ENCODE assay signal across 1 mouse cellular context in the genomic region with DNA sequence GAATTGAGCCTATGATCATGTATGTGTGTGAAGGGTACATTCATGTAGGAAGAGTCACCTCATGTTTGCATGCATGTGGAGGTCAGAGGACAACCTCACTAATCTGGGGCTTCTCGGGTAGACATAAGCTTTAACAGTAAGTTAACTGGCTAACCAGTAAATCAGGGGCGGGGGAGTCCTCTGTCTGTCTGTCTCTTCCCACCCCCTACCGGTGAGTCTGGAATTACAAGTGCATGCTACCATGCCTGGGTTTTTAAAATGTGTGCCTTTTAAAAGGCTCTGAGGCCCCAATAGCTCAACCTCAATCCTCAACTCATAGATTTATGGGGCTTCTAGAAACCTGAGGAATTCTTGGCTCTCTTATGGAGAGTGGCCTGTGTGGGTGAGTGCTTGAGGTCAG.
TF ChIP-seq lines count a peak whose summit lies in the region.

No protein-coding gene starts in this region.

TF ChIP-seq in MEL, 35 proteins besides CTCF, POLR2A, EP300 and RAD21 (continued from another document):
- TF ChIP-seq TBP (IDR thresholded peaks at IDR 0.05; ENCODE audit: low read depth, low read length) (no peak), ZMIZ1 (IDR thresholded peaks at IDR 0.05; ENCODE audit: low read depth, low read length) (no peak), GATA1 (IDR thresholded peaks at IDR 0.05; ENCODE audit: low read depth, low read length) (no peak), BHLHE40 (IDR thresholded peaks at IDR 0.05; ENCODE audit: borderline replicate concordance, low read depth, low read length) (no peak), MAZ (IDR thresholded peaks at IDR 0.05; ENCODE audit: low read depth, low read length) (no peak), JUND (IDR thresholded peaks at IDR 0.05; ENCODE audit: low read depth, low read length) (no peak), E2F4 (IDR thresholded peaks at IDR 0.05; ENCODE audit: borderline replicate concordance, low read depth, low read length) (no peak), MAFK (IDR thresholded peaks at IDR 0.05; ENCODE audit: borderline replicate concordance, low read depth, low read length) (no peak), ETS1 (IDR thresholded peaks at IDR 0.05; ENCODE audit: low read depth, low read length) (no peak), MAX (IDR thresholded peaks at IDR 0.05; ENCODE audit: low read length) (no peak), POLR2AphosphoS2 (IDR thresholded peaks at IDR 0.05; ENCODE audit: low read length) (no peak), NRF1 (IDR thresholded peaks at IDR 0.05; ENCODE audit: insufficient read depth, low read depth, low read length, poor library complexity, severe bottlenecking) (no peak), GABPA (IDR thresholded peaks at IDR 0.05; ENCODE audit: low read depth, low read length) (no peak), TCF12 (IDR thresholded peaks at IDR 0.05; ENCODE audit: low read depth, low read length) (no peak), MYC (IDR thresholded peaks at IDR 0.05; ENCODE audit: low read depth, low read length) (no peak), SIN3A (IDR thresholded peaks at IDR 0.05; ENCODE audit: low read length) (no peak), NELFE (IDR thresholded peaks at IDR 0.05; ENCODE audit: low read depth, low read length) (no peak), MEF2A (IDR thresholded peaks at IDR 0.05; ENCODE audit: extremely low read depth, insufficient replicate concordance, low read depth, low read length, poor library complexity, severe bottlenecking) (no peak)
TF ChIP-seq in MEL: peak in this region for 0.
